Mouse (Mus musculus) thymus, postnatal 14 days (tissue): Measurements from ENCODE around the gene Atg2b.
A peak's percentile ranks its signal among the peaks of the same experiment; 100 is the strongest.

Experiments used
- DNase-seq: peaks from one replicate; pipeline ENCODE4 v3.0.0; 2021

Atg2b gene

DNA sequence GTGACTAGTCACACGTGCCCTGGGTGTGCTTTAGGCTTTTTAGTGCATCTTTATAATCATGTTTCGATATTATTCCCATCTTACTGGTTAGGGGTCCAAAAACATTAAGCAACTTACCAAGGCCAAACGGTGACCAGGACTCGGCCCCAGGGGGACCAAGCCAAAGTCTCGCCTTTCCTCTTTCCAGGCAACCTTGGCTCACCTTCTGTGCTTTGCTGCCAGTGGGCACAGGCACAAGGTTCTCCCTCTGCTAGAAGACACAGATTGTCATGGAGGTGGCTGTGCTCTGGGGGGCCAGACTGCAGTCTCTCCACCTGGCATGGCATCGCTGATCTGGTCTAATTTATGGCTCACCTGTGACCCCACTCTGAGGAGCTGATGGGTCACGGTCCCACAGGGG lies 94.2 kb downstream of the Atg2b start:
- DNase-seq: no peak

DNA sequence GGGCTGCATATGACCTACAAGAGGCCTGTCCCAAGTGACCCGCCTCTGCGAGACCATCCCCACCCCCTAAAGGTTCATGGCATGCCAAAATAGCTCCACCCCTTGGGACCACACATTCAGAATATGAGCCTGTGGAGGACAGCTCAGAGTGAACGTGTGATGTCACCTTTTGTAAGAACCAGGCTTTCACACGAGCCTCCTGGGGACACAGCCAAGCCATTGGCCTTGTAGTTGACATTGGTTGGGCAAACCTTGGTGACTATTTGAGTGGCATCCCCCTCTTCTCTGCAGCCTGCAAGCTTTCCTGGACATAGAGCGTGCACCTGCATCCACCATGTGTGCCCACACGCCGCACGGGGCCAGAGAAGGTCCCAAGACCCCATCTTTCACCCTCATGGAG lies 97.5 kb downstream of the Atg2b start:
- DNase-seq: no peak

GRCm38 (mm10) chr12:105584851-105585250 lies 100.2 kb downstream of the Atg2b start:
- peak; percentile 51 for DNase-seq

DNA sequence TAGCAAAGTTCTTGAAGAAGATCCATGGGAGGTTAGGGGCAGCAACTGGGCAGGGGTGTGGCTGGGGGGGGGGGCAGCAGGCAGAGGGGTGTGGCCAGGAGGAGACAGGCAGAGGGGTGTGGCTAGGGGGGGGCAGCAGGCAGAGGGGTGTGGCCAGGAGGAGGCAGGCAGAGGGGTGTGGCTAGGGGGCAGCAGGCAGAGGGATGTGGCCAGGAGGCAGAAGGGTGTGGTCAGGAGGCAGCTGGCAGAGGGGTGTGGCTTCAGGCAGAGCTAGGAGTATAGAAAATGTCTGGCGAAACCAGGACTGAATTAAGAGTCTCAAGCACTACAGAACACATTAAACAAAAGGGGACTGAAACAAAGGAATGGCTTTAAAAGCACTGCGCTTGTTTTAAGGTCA lies 101.5 kb downstream of the Atg2b start:
- DNase-seq: peak; percentile 12

GRCm38 (mm10) chr12:105582486-105582885 lies 102.5 kb downstream of the Atg2b start:
- DNase-seq: no peak

- DNase-seq: no peak
Measured at GRCm38 (mm10) chr12:105580490-105580889, 104.5 kb downstream of the Atg2b start.

- no peak for DNase-seq
Measured at GRCm38 (mm10) chr12:105574356-105574755, 110.7 kb downstream of the Atg2b start.

DNA sequence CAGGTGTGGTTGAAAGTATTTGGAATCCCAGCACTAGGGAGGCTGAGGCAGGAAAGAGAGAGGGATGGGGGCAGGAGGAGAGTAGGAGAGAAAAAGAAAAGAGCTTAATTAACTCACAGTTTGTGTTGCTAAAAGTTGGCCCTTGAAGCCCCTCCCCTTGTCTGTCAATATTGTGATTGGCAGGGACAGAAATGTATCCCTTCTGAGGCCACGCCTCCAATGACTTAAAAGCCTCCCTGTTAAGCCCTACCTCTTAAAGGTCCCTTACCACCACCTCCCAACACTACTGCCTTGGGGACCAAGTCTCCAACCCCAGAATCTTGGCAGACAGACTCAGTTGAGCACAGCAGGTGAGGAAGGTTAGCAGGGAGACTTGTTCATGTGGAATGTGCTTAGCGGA lies 112.4 kb downstream of the Atg2b start:
- DNase-seq: no peak

DNA sequence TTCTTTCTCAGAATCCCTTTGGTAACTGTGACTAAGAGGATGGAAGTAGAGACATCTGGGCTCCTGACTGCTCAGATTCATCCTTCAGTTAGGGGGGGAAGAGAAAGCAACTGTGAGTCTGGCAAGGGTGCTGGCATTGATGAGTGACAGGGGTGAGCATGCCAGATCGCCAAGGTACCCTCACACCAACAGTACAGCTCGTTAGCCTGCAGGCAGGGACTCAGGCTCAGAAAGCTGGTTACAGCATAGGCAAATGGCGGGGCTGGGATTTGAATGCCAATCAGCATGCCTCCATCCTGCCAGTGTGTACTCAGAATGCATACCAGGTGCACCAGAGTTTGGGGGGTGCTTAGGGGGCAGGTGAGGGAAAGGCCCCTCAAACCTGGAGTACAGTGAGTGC lies 113.1 kb downstream of the Atg2b start:
- DNase-seq: no peak
